ENCODE assay signal across 8 mouse cellular contexts in genomic region chr8:73007489-73007888, GRCm38 (mm10).
DNase-seq lines count a peak whose midpoint lies in the region; ATAC-seq and TF ChIP-seq lines count a peak whose summit lies in the region.

No protein-coding gene starts in this region.

- no peak for TF ChIP-seq POLR2A in heart, adult 2 months (IDR thresholded peaks at IDR 0.05; ENCODE audit: insufficient read depth, low read depth, low read length)
- TF ChIP-seq POLR2A in CH12.LX (IDR thresholded peaks at IDR 0.05; ENCODE audit: low read depth, low read length): no peak

- in situ Hi-C loops in CH12.LX (cut with MboI; ENCODE audit: low pct_ligation_motif_present, low pct_unique_long_range_greater_than_20kb, low sequenced_read_pairs): loop anchor here (25.0 kb wide), 1 partner anchor 205 kb away; no protein-coding TSS in a partner anchor

- 47% methylated on average over 2 of the region's 2 CpGs for WGBS in heart, adult 2 months
- WGBS in hindbrain, postnatal 0 days: 65% methylated on average over 2 of the region's 2 CpGs
- WGBS in neural tube, embryonic 14.5 days: 55% methylated on average over 2 of the region's 2 CpGs

- no peak overlapping the region for H3K27ac ChIP-seq in heart, adult 2 months
- H3K27ac ChIP-seq in CH12.LX (ENCODE audit: insufficient read depth, low read depth): no peak overlapping the region
- no peak overlapping the region for H3K27ac ChIP-seq in hindbrain, postnatal 0 days
- H3K27ac ChIP-seq in neural tube, embryonic 14.5 days (ENCODE audit: low read depth, low read length): no peak overlapping the region

- TF ChIP-seq CTCF in heart, adult 2 months (IDR thresholded peaks at IDR 0.05): peak; percentile 55
- peak in 1 of 2 experiments; percentile 64; a peak in 2 of 4 replicates for TF ChIP-seq CTCF in CH12.LX (conservative IDR thresholded peaks at IDR 0.05 in 1 of 2, IDR thresholded peaks at IDR 0.05 in 1 of 2; ENCODE audit: low read depth in 2 of 2, low read length in 2 of 2)
- TF ChIP-seq CTCF in hindbrain, postnatal 0 days (IDR thresholded peaks at IDR 0.05; ENCODE audit: low read depth): peak; percentile 66

- no peak overlapping the region for H3K9ac ChIP-seq in heart, adult 2 months (ENCODE audit: low read depth, low read length)
- no peak overlapping the region for H3K9ac ChIP-seq in CH12.LX (ENCODE audit: insufficient read depth, low read depth)
- no peak overlapping the region for H3K9ac ChIP-seq in hindbrain, postnatal 0 days (replicated peaks; ENCODE audit: low read length)
- no peak overlapping the region for H3K9ac ChIP-seq in neural tube, embryonic 14.5 days (replicated peaks; ENCODE audit: low read depth, low read length)

- peak; percentile 64 for TF ChIP-seq RAD21 in CH12.LX (IDR thresholded peaks at IDR 0.05; ENCODE audit: low read depth, low read length)

- H3K79me2 ChIP-seq in heart, adult 2 months (replicated peaks; ENCODE audit: control insufficient read depth, insufficient read depth, low read length): no peaks in the 10 kb centered on the region
- no peaks in the 10 kb centered on the region for H3K79me2 ChIP-seq in CH12.LX (replicated peaks; ENCODE audit: control insufficient read depth, extremely low read depth, insufficient read depth, poor library complexity, severe bottlenecking)

- no peaks in the 10 kb centered on the region for H3K36me3 ChIP-seq in heart, adult 2 months (ENCODE audit: control insufficient read depth, insufficient read depth, low read length)
- no peaks in the 10 kb centered on the region for H3K36me3 ChIP-seq in CH12.LX (replicated peaks in 1 of 2; ENCODE audit: control insufficient read depth in 1 of 2, insufficient read depth in 1 of 2, low read length in 1 of 2)
- no peaks in the 10 kb centered on the region for H3K36me3 ChIP-seq in hindbrain, postnatal 0 days (ENCODE audit: insufficient read depth, low read length)
- no peaks in the 10 kb centered on the region for H3K36me3 ChIP-seq in neural tube, embryonic 14.5 days (ENCODE audit: control insufficient read depth, insufficient read depth, low read length)

- intact Hi-C loops in heart, adult 2 months (cut with DNase I): no loop called here
- intact Hi-C loops in heart, postnatal 36 days (cut with DNase I): loop anchor here (10.0 kb wide), 1 partner anchor 197 kb away; no protein-coding TSS in a partner anchor

- no peaks in the 10 kb centered on the region for H3K9me3 ChIP-seq in CH12.LX (replicated peaks; ENCODE audit: low read length)
- H3K9me3 ChIP-seq in hindbrain, postnatal 0 days (ENCODE audit: low read length): no peaks in the 10 kb centered on the region
- no peaks in the 10 kb centered on the region for H3K9me3 ChIP-seq in neural tube, embryonic 14.5 days (ENCODE audit: control insufficient read depth, low read length)

- peak; percentile 64; the same call in 1 of the 2 replicates for ATAC-seq in hindbrain, postnatal 0 days
- 0 out of 2 replicates have a peak, but pooled peaks have one; percentile 52 for ATAC-seq in neural tube, embryonic 14.5 days (ENCODE audit: low read depth)
- ATAC-seq in activated CD4-positive, CD25-positive, alpha-beta regulatory T cell, adult 4 months: no peak

- DNase-seq in heart, adult 2 months: no peak
- no peak for DNase-seq in heart, postnatal 36 days
- DNase-seq in CH12.LX (ENCODE audit: extremely low read depth): no peak
- DNase-seq in cerebellum, adult 18-20 months: peak; percentile 10 to 23
- DNase-seq in hindbrain, postnatal 0 days (ENCODE audit: low spot score): peak; percentile 52
- no peak for DNase-seq in c-Kit-positive CD71-positive TER-119-positive erythroid progenitor cells, embryonic 14.5 days (ENCODE audit: low spot score)

- H3K4me3 ChIP-seq in heart, adult 2 months: no peak overlapping the region
- H3K4me3 ChIP-seq in CH12.LX (replicated peaks in 1 of 3; ENCODE audit: low read depth in 2 of 3, low read length in 2 of 3, poor library complexity in 1 of 3): no peak overlapping the region
- no peak overlapping the region for H3K4me3 ChIP-seq in hindbrain, postnatal 0 days (ENCODE audit: low read length)
- H3K4me3 ChIP-seq in neural tube, embryonic 14.5 days (ENCODE audit: low read depth, low read length): no peak overlapping the region

- H3K27me3 ChIP-seq in heart, adult 2 months (ENCODE audit: control insufficient read depth, insufficient read depth, low read length): no peaks in the 10 kb centered on the region
- H3K27me3 ChIP-seq in CH12.LX (replicated peaks): peaks cover 63% of the 10 kb centered on the region
- no peaks in the 10 kb centered on the region for H3K27me3 ChIP-seq in hindbrain, postnatal 0 days (ENCODE audit: insufficient read depth, low read length)
- no peaks in the 10 kb centered on the region for H3K27me3 ChIP-seq in neural tube, embryonic 14.5 days (ENCODE audit: control insufficient read depth, insufficient read depth, low read length)

- no peak overlapping the region for H3K4me2 ChIP-seq in CH12.LX (ENCODE audit: insufficient read depth, low read depth, poor library complexity, severe bottlenecking)
- no peak overlapping the region for H3K4me2 ChIP-seq in hindbrain, postnatal 0 days (ENCODE audit: low read depth, low read length)
- no peak overlapping the region for H3K4me2 ChIP-seq in neural tube, embryonic 14.5 days (ENCODE audit: low read depth, low read length)

- TF ChIP-seq EP300 in heart, adult 2 months (IDR thresholded peaks at IDR 0.05; ENCODE audit: insufficient read depth, low read depth, low read length): no peak
- no peak for TF ChIP-seq EP300 in CH12.LX (IDR thresholded peaks at IDR 0.05; ENCODE audit: low read length)

- no peaks in the 10 kb centered on the region for H3K4me1 ChIP-seq in heart, adult 2 months (ENCODE audit: control insufficient read depth, insufficient read depth, low read length)
- no peaks in the 10 kb centered on the region for H3K4me1 ChIP-seq in CH12.LX (ENCODE audit: control insufficient read depth in 1 of 2, insufficient read depth in 2 of 2)
- H3K4me1 ChIP-seq in hindbrain, postnatal 0 days (ENCODE audit: insufficient read depth, low read length): no peaks in the 10 kb centered on the region
- no peaks in the 10 kb centered on the region for H3K4me1 ChIP-seq in neural tube, embryonic 14.5 days (ENCODE audit: control insufficient read depth, insufficient read depth, low read length)

- dilution Hi-C loops in CH12.LX (cut with MboI; ENCODE audit: extremely low pct_ligation_motif_present, extremely low pct_unique_long_range_greater_than_20kb, low sequenced_read_pairs): no loop called here

TF ChIP-seq in CH12.LX, 34 proteins besides CTCF, POLR2A, EP300 and RAD21:
- no peak for TF ChIP-seq BHLHE40 (IDR thresholded peaks at IDR 0.05; ENCODE audit: low read depth, low read length)
- peak; percentile 45 for TF ChIP-seq SMC3 (IDR thresholded peaks at IDR 0.05; ENCODE audit: low read depth, low read length)
- no peak for TF ChIP-seq HCFC1 (IDR thresholded peaks at IDR 0.05; ENCODE audit: low read depth, low read length)
- TF ChIP-seq PAX5 (IDR thresholded peaks at IDR 0.05; ENCODE audit: low read length): no peak
- TF ChIP-seq KAT2A (IDR thresholded peaks at IDR 0.05; ENCODE audit: insufficient replicate concordance, low read length): no peak

Comparison
In these comparisons a context has a peak if more than half of its experiments do, and no peak if none do; other contexts are left out.
1. DNase-seq: peak in cerebellum, adult 18-20 months (2 of 2) and hindbrain, postnatal 0 days (single experiment); none in heart, adult 2 months (0 of 2), heart, postnatal 36 days (0 of 2), CH12.LX (single experiment) and c-Kit-positive CD71-positive TER-119-positive erythroid progenitor cells, embryonic 14.5 days (single experiment).